Mouse (Mus musculus) Muller cell, postnatal 12 days (primary cell): Measurements from ENCODE around the gene Ccn6.
A peak's percentile ranks its signal among the peaks of the same experiment; 100 is the strongest.

Source experiments
- DNase-seq: peaks from one replicate; pipeline ENCODE4 v3.0.0-alpha.2; 2015; ENCODE audit errors: inconsistent ontology term

The Ccn6 gene

GRCm38 (mm10) chr10:39161406-39161805 lies 2.2 kb downstream of the Ccn6 start:
- DNase-seq, result no peak

DNA sequence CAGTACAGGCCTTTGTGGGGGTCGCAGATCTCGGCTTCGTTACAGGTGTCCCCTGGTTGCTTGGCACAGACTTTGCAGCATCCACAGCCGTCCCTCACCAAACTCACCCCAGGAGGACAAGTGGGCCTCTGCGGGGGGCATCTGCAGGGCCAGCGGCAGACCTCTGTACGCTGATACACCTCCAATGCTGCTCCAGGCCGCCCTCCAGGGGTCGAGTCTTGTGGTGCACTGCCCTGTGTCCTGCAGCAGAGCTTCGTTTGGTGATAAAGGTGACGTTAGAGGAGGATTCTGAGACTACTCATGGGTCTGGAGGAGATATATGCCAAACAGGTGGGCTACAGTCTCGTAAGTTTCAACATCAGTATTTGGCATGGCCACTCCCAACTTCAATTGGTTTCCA lies 5.3 kb downstream of the Ccn6 start:
- DNase-seq, result no peak

- peak; percentile 59 for DNase-seq
These were observed 6.3 kb downstream of the Ccn6 start for GRCm38 (mm10) chr10:39157321-39157720.

- no peak for DNase-seq
These were observed 6.9 kb downstream of the Ccn6 start for GRCm38 (mm10) chr10:39156719-39157118.

GRCm38 (mm10) chr10:39142216-39142615 lies 21.4 kb downstream of the Ccn6 start:
- DNase-seq, result no peak

GRCm38 (mm10) chr10:39141401-39141800 lies 22.2 kb downstream of the Ccn6 start:
- DNase-seq, result no peak

DNA sequence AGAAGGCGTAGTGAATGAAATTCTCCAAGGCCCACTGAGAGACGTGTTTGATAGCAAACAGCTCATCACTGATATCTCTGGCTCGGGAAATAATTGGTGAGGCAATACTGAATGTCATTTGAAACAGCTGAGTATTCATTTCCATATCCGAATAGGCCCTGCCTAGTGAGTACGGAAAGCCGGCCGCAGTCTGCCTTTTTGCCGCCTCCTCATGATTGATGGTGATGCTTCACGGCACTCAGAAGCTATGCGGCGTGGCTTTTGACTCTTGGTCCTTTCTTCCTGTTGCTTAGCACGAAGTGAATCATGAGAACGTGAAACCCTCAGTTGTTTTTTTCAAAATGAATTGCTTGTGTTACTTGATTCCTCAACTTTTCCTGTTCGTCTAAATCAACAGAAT lies 22.8 kb downstream of the Ccn6 start:
- no peak for DNase-seq

- DNase-seq, result no peak
These were observed 24.8 kb downstream of the Ccn6 start for GRCm38 (mm10) chr10:39138761-39139160.

GRCm38 (mm10) chr10:39137766-39138165 lies 25.8 kb downstream of the Ccn6 start:
- DNase-seq, result no peak

DNA sequence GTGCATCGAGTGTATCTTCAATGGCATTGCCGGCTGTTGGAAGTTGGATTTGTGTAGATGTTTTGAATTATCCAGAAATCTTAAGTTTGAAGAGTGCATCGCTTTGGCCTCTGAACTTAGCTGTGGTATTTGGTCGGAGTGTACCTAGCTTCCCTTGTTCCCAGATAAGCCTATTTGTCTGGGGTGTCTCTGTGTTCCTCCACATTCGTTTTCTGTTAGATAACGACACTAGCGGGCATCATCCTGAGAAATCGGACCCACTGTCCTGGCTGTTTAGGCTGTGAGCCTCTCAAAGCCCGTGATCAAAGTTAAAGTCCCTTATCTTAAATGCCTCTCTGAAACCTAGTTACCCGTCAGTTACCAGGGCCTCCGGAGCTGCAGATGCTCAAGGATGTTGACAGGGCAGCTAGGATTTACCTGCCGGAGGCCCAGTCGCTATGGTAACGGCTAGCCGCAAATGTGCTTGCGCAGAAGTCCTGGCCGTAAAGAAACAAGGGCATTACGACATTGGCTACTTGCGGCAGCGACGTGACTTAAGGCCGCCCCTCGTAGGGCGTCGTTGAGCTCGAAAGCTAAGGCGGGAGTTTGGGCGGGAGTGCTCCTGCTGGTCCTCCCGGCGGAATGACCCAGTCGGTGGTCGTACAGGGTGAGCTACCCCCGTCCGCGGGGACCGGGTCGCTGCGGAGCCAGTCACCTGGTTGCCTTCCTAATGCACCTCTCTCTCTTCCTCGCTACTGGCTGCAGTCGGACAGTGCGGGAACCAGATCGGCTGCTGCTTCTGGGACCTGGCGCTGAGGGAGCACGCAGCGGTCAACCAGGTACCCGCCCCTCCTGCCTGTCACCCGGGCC lies 29.9 kb downstream of the Ccn6 start, which contains the start of the genes Fam229b and Tube1:
Fam229b (minus strand) TSS at position 453 of the 849 bp plus-strand sequence.
Tube1 (plus strand) TSS at position 515 of the 849 bp plus-strand sequence.
- DNase-seq, result peak; percentile 88

- DNase-seq, result peak; percentile 16
These were observed 42.2 kb downstream of the Ccn6 start for GRCm38 (mm10) chr10:39121412-39121811.

GRCm38 (mm10) chr10:39109489-39109874 lies 54.1 kb downstream of the Ccn6 start:
- DNase-seq, result no peak

DNA sequence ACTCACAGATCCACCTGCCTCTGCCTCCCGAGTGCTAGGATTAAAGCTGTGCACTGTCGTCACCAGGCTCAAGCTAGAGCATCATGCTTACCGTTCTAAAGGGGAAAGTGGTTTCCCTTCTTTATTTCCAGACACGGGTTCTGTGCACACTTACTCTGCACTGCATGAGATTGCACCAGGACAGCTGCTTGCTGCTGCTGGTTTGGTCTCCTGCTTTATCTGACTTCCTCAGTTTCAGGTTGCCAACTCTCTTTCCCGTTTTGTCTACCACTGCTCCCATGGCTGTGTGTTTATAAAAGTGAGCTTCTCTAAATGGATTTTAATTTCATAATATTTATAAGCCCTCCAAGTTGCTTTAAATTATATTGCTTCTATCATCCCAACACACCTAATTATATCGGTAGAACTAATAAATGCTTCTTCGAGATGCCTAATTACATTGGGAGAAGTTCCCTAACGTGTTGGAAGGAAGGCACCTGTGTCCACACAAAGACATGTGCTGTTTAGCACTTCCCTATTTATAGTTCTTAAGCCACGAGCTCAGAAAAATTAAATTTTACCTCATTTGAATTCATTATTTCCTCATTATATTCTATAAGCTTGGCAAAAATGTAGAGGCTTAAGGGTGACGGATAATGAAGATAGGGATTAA lies 54.6 kb downstream of the Ccn6 start:
- DNase-seq, result no peak

DNA sequence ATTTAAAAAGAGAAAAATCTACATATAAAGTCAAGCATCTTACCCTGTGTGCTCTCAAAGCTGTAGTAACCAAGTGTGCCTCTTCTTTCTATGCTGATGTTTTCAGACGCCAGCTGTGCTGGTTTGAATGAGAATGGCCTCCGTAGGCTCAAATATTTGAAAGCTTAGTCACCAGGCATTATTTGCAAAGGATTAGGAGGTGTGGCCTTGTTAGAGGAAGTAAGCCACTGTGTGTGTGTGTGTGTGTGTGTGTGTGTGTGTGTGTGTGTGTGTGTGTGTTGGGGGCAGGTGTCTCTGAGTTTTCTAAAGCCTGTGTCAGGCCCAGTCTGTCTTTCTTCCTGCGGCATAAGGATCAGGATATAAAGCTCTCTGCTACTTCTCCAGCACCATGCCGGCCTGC lies 56.7 kb downstream of the Ccn6 start:
- no peak for DNase-seq

DNA sequence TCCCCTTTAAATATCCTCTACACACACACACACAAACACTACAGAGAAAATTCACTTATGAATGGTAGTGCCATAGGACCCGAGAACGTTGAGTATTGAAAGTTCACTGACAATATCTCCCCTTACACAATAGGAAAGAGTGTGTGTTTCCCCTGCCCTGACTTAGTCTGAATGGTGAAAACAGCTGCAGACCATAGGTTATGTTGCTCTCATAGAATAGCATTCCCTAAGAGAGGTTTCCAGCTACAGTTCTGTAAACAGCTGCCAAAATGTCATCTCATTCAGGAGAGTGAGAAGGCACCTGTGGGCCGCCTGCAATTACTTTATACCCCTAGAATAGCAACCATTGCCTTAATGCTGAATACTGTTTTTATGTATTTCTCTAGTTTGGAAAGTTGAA lies 57.2 kb downstream of the Ccn6 start:
- DNase-seq, result no peak

DNA sequence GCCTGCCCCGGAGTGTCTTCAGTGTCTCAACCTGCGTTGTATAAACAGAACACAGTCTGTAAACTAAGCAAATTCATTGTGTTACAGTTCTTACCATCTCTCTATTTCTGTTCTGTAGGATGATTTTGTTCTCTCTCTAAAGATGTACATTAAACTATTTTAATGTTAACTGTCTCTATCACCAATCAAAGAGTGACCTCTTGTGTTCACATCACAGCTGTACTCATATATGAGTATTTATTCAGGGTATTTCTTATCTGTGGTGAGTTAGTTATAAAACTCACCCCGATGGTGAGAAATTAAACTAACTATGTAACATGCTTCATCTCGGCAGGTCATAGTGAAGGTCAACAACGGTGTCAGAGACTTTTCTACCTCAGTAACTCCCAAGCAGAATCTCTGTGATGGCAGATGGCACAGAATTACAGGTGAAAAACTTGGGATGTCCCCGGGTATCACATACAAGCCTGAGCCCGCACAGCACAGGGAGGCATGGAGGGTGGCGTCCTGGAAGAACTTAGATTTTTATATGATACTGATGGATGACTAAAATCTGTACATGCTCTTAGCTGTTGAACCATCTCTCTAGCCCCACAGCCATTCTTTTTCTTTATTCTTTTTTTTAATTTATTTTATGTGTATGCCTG lies 58.7 kb downstream of the Ccn6 start:
- no peak for DNase-seq
